Mouse (Mus musculus) spleen, adult 2 months (tissue): ENCODE measurements at regions not wholly inside any gene's neighbourhood (a gene's known extent, or its start where the extent isn't known, plus 50 kb on each side); places are given as distances from the start of the nearest gene placed in this dataset.

Source experiments
- DNase-seq, 2 experiments: peaks; one replicate each; pipeline versions ENCODE4 v3.0.0 to v3.0.0-alpha.2; 2012 to 2021; ENCODE audit warnings: low spot score in 2 of 2, low read depth in 1 of 2
- H3K27ac ChIP-seq: fragments of 200-500 bp; 2 replicates; pipeline ENCODE4 v1.5.1; 2012; ENCODE audit warnings: low read length, inconsistent platforms; ENCODE audit not compliant: insufficient read depth
- H3K27me3 ChIP-seq: fragments of 200-500 bp; 2 replicates; pipeline ENCODE4 v1.6.1; 2012; ENCODE audit warnings: mild to moderate bottlenecking, moderate library complexity, low read length, inconsistent platforms; ENCODE audit not compliant: control insufficient read depth, insufficient read depth
- H3K36me3 ChIP-seq: fragments of 200-500 bp; 2 replicates; pipeline ENCODE4 v1.6.1; 2012; ENCODE audit warnings: mild to moderate bottlenecking, low read length, inconsistent platforms; ENCODE audit not compliant: control insufficient read depth, insufficient read depth
- H3K4me1 ChIP-seq: fragments of 200-500 bp; 2 replicates; pipeline ENCODE4 v1.6.1; 2011; ENCODE audit warnings: inconsistent platforms; ENCODE audit not compliant: control insufficient read depth, insufficient read depth, insufficient read length
- H3K4me3 ChIP-seq: fragments of 200-500 bp; 2 replicates; pipeline ENCODE4 v1.5.1; 2011; ENCODE audit warnings: mild to moderate bottlenecking, inconsistent platforms; ENCODE audit not compliant: insufficient read depth, insufficient read length; ENCODE audit errors: extremely low read depth
- CTCF ChIP-seq: fragments of 200-500 bp; IDR thresholded peaks from 2 replicates; pipeline ENCODE4 v1.5.1; 2011; ENCODE audit warnings: mild to moderate bottlenecking, inconsistent platforms; ENCODE audit not compliant: insufficient read depth, insufficient read length, insufficient replicate concordance; ENCODE audit errors: extremely low read depth
- POLR2A ChIP-seq: fragments of 200-500 bp; IDR thresholded peaks from 2 replicates; pipeline ENCODE4 v1.6.1; 2011; ENCODE audit warnings: low read depth, low read length, inconsistent platforms
- WGBS: fragments of 180-500 bp; shearing (Covaris S2); methylation state at CpG from one replicate; pipeline ENCODE4 v1.1.7; 2018; 5-methylcytosine and 5-hydroxymethylcytosine counted together

DNA sequence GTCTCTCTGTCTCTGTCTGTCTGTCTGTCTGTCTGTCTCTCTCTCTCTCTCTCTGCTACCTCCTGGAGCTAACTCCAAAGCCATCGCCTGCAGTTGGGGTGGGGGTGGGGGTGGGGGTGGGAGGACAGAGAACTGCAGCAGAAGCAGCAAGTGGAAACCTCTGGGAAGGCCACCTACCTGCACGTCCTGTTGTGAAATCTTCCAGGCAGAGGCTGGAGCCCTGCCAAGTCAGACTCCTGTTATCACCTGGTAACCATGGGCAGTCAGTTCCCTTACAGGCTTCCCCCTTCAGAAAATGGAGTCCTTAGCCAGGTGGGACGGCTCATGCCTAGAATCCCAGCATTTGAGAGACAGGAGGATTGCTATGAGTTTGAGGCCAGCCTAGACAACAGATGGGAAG lies 361.8 kb downstream of the Bcor start:
- Histone ChIP-seq H3K36me3 (no peaks in the 10 kb centered on the region), H3K27ac (no peak overlapping the region), H3K4me1 (no peaks in the 10 kb centered on the region), H3K4me3 (no peak overlapping the region), H3K27me3 (no peaks in the 10 kb centered on the region)
- no peak for TF ChIP-seq POLR2A
- TF ChIP-seq CTCF: no peak
- 63% methylated on average over 3 of the region's 3 CpGs for WGBS
- no peak for DNase-seq

DNA sequence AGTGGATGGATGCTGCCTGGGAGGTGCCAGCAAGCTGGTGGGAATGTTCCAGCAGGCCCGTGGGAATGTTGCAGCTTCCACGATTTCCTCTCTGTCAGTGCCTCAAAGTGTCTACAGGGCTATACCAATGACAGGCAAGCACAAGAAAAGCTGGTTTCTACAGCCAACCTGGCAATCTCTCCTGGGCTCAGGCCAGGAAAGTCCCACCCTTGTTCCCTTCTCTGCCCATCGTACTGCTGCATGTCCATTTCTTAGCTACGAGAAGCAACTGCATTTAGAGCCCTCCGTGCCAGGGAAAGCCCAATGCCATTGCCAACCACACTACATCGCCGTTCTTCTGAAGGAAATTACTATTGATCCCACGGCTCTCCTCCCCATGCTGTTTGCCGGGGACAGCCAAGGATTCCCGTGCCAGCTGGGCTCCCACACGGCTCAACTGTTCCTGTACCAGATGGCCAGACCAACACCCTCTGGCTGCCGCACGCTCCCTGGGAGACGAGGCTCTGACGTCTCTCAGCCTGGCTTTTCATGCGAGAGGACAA lies 359.7 kb downstream of the Bcor start:
- no peaks in the 10 kb centered on the region for H3K27me3 ChIP-seq
- no peaks in the 10 kb centered on the region for H3K36me3 ChIP-seq
- H3K4me1 ChIP-seq: no peaks in the 10 kb centered on the region
- WGBS: 85% methylated on average over 16 of the region's 16 CpGs
- no peak overlapping the region for H3K27ac ChIP-seq
- no peak for DNase-seq
- TF ChIP-seq CTCF (no peak), POLR2A (no peak)
- no peak overlapping the region for H3K4me3 ChIP-seq

DNA sequence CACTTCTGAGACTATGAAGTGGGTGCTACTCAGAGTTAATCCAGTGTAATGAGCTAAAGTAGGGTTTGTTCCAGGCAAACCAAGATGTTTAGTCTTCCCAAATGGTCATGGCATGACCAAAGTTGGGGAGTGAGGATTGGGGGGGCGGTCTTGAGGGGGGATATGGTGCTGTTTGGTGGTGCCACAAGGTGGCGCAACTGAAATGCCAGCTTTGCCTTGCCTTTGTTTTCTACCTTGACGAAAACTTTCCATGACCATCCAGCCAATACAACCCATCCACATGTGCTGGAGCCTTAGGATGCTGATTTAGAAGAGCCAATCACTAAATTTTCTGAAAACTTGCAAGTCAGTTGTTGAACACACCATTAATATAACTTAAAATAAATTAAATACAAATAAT lies 358.9 kb downstream of the Bcor start:
- TF ChIP-seq POLR2A (no peak), CTCF (0 out of 2 replicates have a peak, but pooled peaks have one; percentile 24)
- peak in 1 of 2 experiments; percentile 3 for DNase-seq
- no peak overlapping the region for H3K4me3 ChIP-seq
- no peaks in the 10 kb centered on the region for H3K27me3 ChIP-seq
- no peak overlapping the region for H3K27ac ChIP-seq
- H3K4me1 ChIP-seq: no peaks in the 10 kb centered on the region
- WGBS: 55% methylated on average over 3 of the region's 3 CpGs
- no peaks in the 10 kb centered on the region for H3K36me3 ChIP-seq

- H3K27me3 ChIP-seq: no peaks in the 10 kb centered on the region
- H3K36me3 ChIP-seq: no peaks in the 10 kb centered on the region
- no peak overlapping the region for H3K27ac ChIP-seq
- H3K4me3 ChIP-seq: no peak overlapping the region
- no peak for DNase-seq
- TF ChIP-seq CTCF: no peak
- no peak for TF ChIP-seq POLR2A
- no peaks in the 10 kb centered on the region for H3K4me1 ChIP-seq
- WGBS: 43% methylated on average over 12 of the region's 12 CpGs
These were observed 358.5 kb downstream of the Bcor start for GRCm38 (mm10) chrX:11801621-11802020.

- no peak for DNase-seq
These were observed 357.9 kb downstream of the Bcor start for GRCm38 (mm10) chrX:11802074-11802899.

DNA sequence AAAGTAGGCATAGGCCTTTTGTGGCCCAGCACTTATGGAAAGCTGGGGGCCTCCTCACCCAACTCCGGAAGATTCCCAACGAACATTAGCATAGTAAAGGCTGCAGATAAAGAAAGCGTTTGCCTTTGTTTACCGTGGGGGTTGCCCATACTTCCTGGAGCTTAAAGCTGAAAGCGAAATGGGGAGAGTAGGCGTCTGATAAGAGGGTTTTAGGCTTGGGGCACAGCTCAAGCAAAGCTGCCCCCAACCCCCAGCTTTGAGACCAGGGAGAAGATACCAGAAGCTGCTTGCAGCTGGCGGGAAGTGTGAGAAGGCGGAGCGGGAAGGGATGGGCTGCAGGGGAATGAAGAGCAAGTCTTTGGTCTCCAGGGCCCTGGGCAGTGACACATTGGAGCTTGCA lies 356.9 kb downstream of the Bcor start:
- Histone ChIP-seq H3K36me3 (no peaks in the 10 kb centered on the region), H3K4me1 (peaks cover 2% of the 10 kb centered on the region; the same call in 1 of the 2 replicates), H3K4me3 (no peak overlapping the region), H3K27ac (no peak overlapping the region), H3K27me3 (peaks cover 2% of the 10 kb centered on the region)
- DNase-seq: no peak
- TF ChIP-seq POLR2A (no peak), CTCF (no peak)
- 52% methylated on average over 9 of the region's 9 CpGs for WGBS

More at GRCm38 (mm10) chrX:11802074-11802899, 357.9 kb downstream of the Bcor start:
- Histone ChIP-seq H3K36me3 (no peaks in the 10 kb centered on the region), H3K27ac (no peak overlapping the region), H3K4me3 (no peak overlapping the region), H3K27me3 (no peaks in the 10 kb centered on the region), H3K4me1 (no peaks in the 10 kb centered on the region)
- no peak for TF ChIP-seq POLR2A
- no peak for TF ChIP-seq CTCF
- 36% methylated on average over 8 of the region's 8 CpGs for WGBS

GRCm38 (mm10) chrX:11806896-11807252 lies 353.3 kb downstream of the Bcor start:
- DNase-seq: no peak
- Histone ChIP-seq H3K36me3 (no peaks in the 10 kb centered on the region), H3K4me3 (peak overlapping the region; percentile 45; the same call in 1 of the 2 replicates), H3K27me3 (peaks cover 2% of the 10 kb centered on the region), H3K27ac (no peak overlapping the region), H3K4me1 (peaks cover 2% of the 10 kb centered on the region; the same call in 1 of the 2 replicates)
- 17% methylated on average over 22 of the region's 22 CpGs for WGBS
- TF ChIP-seq POLR2A: no peak
- no peak for TF ChIP-seq CTCF
